In the genomic region with DNA sequence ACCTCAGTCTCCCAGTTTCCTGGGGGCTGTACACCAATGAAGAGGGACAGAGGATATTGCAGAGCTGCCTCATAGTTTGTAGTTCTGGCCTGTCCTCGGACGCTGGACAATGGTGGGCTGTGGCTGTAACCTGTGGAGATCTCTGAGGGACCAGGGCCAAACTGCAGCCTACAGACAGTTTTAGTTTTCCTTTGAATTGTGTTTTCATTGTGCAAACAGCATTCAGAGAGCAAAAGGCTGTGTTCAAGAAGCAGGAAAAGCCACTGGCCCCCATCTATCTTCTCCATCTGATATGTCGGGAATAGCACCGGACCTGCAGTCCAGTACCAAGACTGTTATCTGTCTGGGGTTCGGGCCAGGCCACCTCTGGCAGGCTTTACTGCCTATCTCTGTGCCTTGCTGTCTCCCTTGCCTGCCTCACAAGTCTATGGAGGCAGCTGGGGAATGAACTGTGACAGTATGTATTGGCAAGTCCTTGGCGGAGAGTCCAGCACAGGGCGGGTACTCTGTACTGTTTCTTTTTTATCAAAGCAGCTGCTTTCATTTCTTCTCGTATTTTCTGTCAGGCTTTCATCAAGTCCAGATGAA, we compare ENCODE assay signal across 12 mouse cellular contexts. TPM values are rescaled to one million over a fixed set of nuclear protein-coding genes. Genes with fewer than 3 reads are reported as not detected.
A peak's percentile ranks its signal among the peaks of the same experiment; 100 is the strongest.
DNase-seq lines count a peak whose midpoint lies in the region; ATAC-seq and TF ChIP-seq lines count a peak whose summit lies in the region.
"Had no signal": no experiment of that assay in that cellular context is flagged by ENCODE, and none has a peak within 500 bp of the region (broad histone marks: within the 10 kb centered on the region; RNA-seq: fewer than 3 reads in every experiment).

No protein-coding gene starts in this region.

- peak overlapping the region; percentile 46; the same call in 1 of the 2 replicates for H3K27ac ChIP-seq in midbrain, embryonic 10.5 days (replicated peaks)
- no peak overlapping the region for H3K27ac ChIP-seq in midbrain, embryonic 14.5 days (replicated peaks; ENCODE audit: low read depth, low read length)
- H3K27ac ChIP-seq in testis, adult 2 months (ENCODE audit: control insufficient read depth, insufficient read depth, low read depth, low read length): peak overlapping the region; percentile 69
- H3K27ac ChIP-seq: macrophage; neural tube, embryonic 15.5 days had no signal

- no peak for ATAC-seq in midbrain, embryonic 14.5 days (ENCODE audit: low FRiP score, low TSS enrichment)
- ATAC-seq in inflammation-experienced regulatory T-cells, adult 6 months: no peak

- no peaks in the 10 kb centered on the region for H3K27me3 ChIP-seq in midbrain, embryonic 10.5 days (ENCODE audit: low read depth, poor library complexity, severe bottlenecking)
- no peaks in the 10 kb centered on the region for H3K27me3 ChIP-seq in midbrain, embryonic 14.5 days (ENCODE audit: control insufficient read depth, insufficient read depth, low read length)
- H3K27me3 ChIP-seq in testis, adult 2 months (ENCODE audit: control insufficient read depth, insufficient read depth, low read length): no peaks in the 10 kb centered on the region
- H3K27me3 ChIP-seq: neural tube, embryonic 15.5 days had no signal

- TF ChIP-seq POLR2A in testis, adult 2 months (IDR thresholded peaks at IDR 0.05; ENCODE audit: control insufficient read depth, low read depth, low read length): no peak

- TF ChIP-seq CTCF in testis, adult 2 months (IDR thresholded peaks at IDR 0.05; ENCODE audit: control insufficient read depth, insufficient read depth, insufficient replicate concordance, low read depth, low read length): no peak

- H3K4me3 ChIP-seq in midbrain, embryonic 10.5 days: no peak overlapping the region
- H3K4me3 ChIP-seq in midbrain, embryonic 14.5 days (replicated peaks; ENCODE audit: low read depth, low read length): no peak overlapping the region
- no peak overlapping the region for H3K4me3 ChIP-seq in testis, adult 2 months (ENCODE audit: control insufficient read depth, low read depth, low read length)
- H3K4me3 ChIP-seq: erythroblast, embryonic 14.5 days; neural tube, embryonic 15.5 days had no signal

- H3K4me1 ChIP-seq in midbrain, embryonic 10.5 days: peaks cover 45% of the 10 kb centered on the region
- peaks cover 12% of the 10 kb centered on the region for H3K4me1 ChIP-seq in midbrain, embryonic 14.5 days (ENCODE audit: control insufficient read depth, insufficient read depth, low read length)
- peaks cover 8% of the 10 kb centered on the region for H3K4me1 ChIP-seq in testis, adult 2 months (ENCODE audit: control insufficient read depth, insufficient read depth, low read length)

- H3K9ac ChIP-seq in midbrain, embryonic 14.5 days (replicated peaks; ENCODE audit: low read length): no peak overlapping the region
- H3K9ac ChIP-seq: neural tube, embryonic 15.5 days had no signal

- H3K4me2 ChIP-seq in midbrain, embryonic 14.5 days (ENCODE audit: low read length): no peak overlapping the region
- H3K4me2 ChIP-seq: neural tube, embryonic 15.5 days had no signal

- H3K9me3 ChIP-seq in midbrain, embryonic 10.5 days (replicated peaks): no peaks in the 10 kb centered on the region
- H3K9me3 ChIP-seq in midbrain, embryonic 14.5 days (ENCODE audit: control insufficient read depth, low read length): no peaks in the 10 kb centered on the region
- H3K9me3 ChIP-seq: neural tube, embryonic 15.5 days had no signal

- DNase-seq in adrenal gland, adult 2 months: peak; percentile 73
- no peak for DNase-seq in adrenal gland, adult 18-20 months (ENCODE audit: low spot score in 2 of 2)
- no peak for DNase-seq in midbrain, embryonic 10.5 days (ENCODE audit: low spot score)
- no peak for DNase-seq in midbrain, embryonic 14.5 days
- peak; percentile 28 to 46 for DNase-seq in kidney, postnatal 25 days
- DNase-seq in yolk sac, embryonic 10.5 days (ENCODE audit: low spot score): no peak
- DNase-seq: spleen, adult 18-20 months had no signal

- no peaks in the 10 kb centered on the region for H3K36me3 ChIP-seq in midbrain, embryonic 10.5 days
- H3K36me3 ChIP-seq in midbrain, embryonic 14.5 days (ENCODE audit: control insufficient read depth, insufficient read depth, low read length): no peaks in the 10 kb centered on the region
- H3K36me3 ChIP-seq in testis, adult 2 months (ENCODE audit: control insufficient read depth, insufficient read depth, low read length): no peaks in the 10 kb centered on the region
- H3K36me3 ChIP-seq: neural tube, embryonic 15.5 days had no signal

- 78% methylated on average over 8 of the region's 8 CpGs for WGBS in midbrain, embryonic 10.5 days
- 72% methylated on average over 8 of the region's 8 CpGs for WGBS in midbrain, embryonic 14.5 days

RNA-seq across cellular contexts. Expression of gene Spocd1, which starts 11.9 kb away (rescaled TPM):
- 1 to 10 TPM in 1 of 2 experiments, under 1 TPM in 1; 0.92 to 1.1 TPM for total RNA-seq in adrenal gland, adult 2 months (2021)
- 3.2 and 3.7 TPM in 2 replicates for polyA plus RNA-seq in adrenal gland, adult 2 months (2012; rRNA removed)
- total RNA-seq in adrenal gland, adult 18-20 months (2021): under 1 TPM; 0.51 to 0.53 TPM
- not detected in 2 replicates for polyA plus RNA-seq in midbrain, embryonic 10.5 days (2016; fragmentation: Nextera tagmentation; extraction: Ambion mirVana)
- polyA plus RNA-seq in midbrain, embryonic 14.5 days (2014; fragmentation: Nextera tagmentation; extraction: Ambion mirVana): 0.16 TPM in 1 of 2 replicates, not detected in the other
- polyA plus RNA-seq in testis, adult 2 months (2012; rRNA removed): 5.1 and 5.4 TPM in 2 replicates
- not detected for polyA plus RNA-seq in inflammation-experienced regulatory T-cells, adult 6 months (2017; shearing (Covaris generic))
- polyA plus RNA-seq: erythroblast, embryonic 14.5 days; macrophage had no signal

Comparison
In these comparisons a context has a peak if more than half of its experiments do, and no peak if none do; other contexts are left out.
1. DNase-seq: peak in adrenal gland, adult 2 months (single experiment) and kidney, postnatal 25 days (2 of 2); none in adrenal gland, adult 18-20 months (0 of 2), midbrain, embryonic 10.5 days (single experiment), midbrain, embryonic 14.5 days (single experiment) and yolk sac, embryonic 10.5 days (single experiment).